Mouse (Mus musculus) neural tube, embryonic 13.5 days (tissue): ENCODE measurements at regions not wholly inside any gene's neighbourhood (a gene's known extent, or its start where the extent isn't known, plus 50 kb on each side); places are given as distances from the start of the nearest gene placed in this dataset.

Source experiments
- ATAC-seq: fragments of 200-750 bp; cut with Nextera tagmentation; 2 replicates; pipeline ENCODE4 v1.8.0; 2017; ENCODE audit warnings: low read depth, mild to moderate bottlenecking, moderate TSS enrichment, moderate library complexity
- H3K27ac ChIP-seq: fragments of 300-500 bp; sonication (generic); replicated peaks from 2 replicates; pipeline ENCODE4 v1.5.1; 2015; ENCODE audit warnings: moderate library complexity, mild to moderate bottlenecking, inconsistent platforms
- H3K27me3 ChIP-seq: fragments of 300-500 bp; sonication (generic); 2 replicates; pipeline ENCODE4 v1.6.1; 2015; ENCODE audit warnings: mild to moderate bottlenecking, inconsistent platforms
- H3K36me3 ChIP-seq: fragments of 300-500 bp; sonication (generic); 2 replicates; pipeline ENCODE4 v1.6.1; 2015; ENCODE audit warnings: mild to moderate bottlenecking, inconsistent platforms
- H3K4me1 ChIP-seq: fragments of 300-500 bp; sonication (generic); replicated peaks from 2 replicates; pipeline ENCODE4 v1.6.1; 2015; ENCODE audit warnings: inconsistent platforms
- H3K4me2 ChIP-seq: fragments of 300-500 bp; sonication (generic); 2 replicates; pipeline ENCODE4 v1.6.1; 2015; ENCODE audit warnings: inconsistent platforms, mild to moderate bottlenecking, moderate library complexity
- H3K4me3 ChIP-seq: fragments of 300-500 bp; sonication (generic); 2 replicates; pipeline ENCODE4 v1.5.1; 2015; ENCODE audit warnings: mild to moderate bottlenecking, inconsistent platforms
- H3K9ac ChIP-seq: fragments of 300-500 bp; sonication (generic); 2 replicates; pipeline ENCODE4 v1.6.1; 2015; ENCODE audit warnings: moderate library complexity, mild to moderate bottlenecking, inconsistent platforms
- H3K9me3 ChIP-seq: fragments of 300-500 bp; sonication (generic); 2 replicates; pipeline ENCODE4 v1.6.1; 2016; ENCODE audit warnings: inconsistent platforms
- WGBS: fragments of 180-500 bp; shearing (Covaris S2); methylation state at CpG from one replicate; pipeline ENCODE4 v1.1.7; 2015; 5-methylcytosine and 5-hydroxymethylcytosine counted together

- no peak overlapping the region for H3K4me2 ChIP-seq
- no peak overlapping the region for H3K4me3 ChIP-seq
- no peak overlapping the region for H3K27ac ChIP-seq
- ATAC-seq = no peak
- no peaks in the 10 kb centered on the region for H3K36me3 ChIP-seq
- 34% methylated on average over 9 of the region's 9 CpGs for WGBS
- H3K4me1 ChIP-seq = 0 out of 2 replicates have a peak, but pooled peaks cover 3% of the 10 kb centered on the region
- no peaks in the 10 kb centered on the region for H3K9me3 ChIP-seq
- no peaks in the 10 kb centered on the region for H3K27me3 ChIP-seq
- no peak overlapping the region for H3K9ac ChIP-seq
Measured at GRCm38 (mm10) chr5:119251311-119252047, 419.0 kb upstream of the Tbx3 start.

DNA sequence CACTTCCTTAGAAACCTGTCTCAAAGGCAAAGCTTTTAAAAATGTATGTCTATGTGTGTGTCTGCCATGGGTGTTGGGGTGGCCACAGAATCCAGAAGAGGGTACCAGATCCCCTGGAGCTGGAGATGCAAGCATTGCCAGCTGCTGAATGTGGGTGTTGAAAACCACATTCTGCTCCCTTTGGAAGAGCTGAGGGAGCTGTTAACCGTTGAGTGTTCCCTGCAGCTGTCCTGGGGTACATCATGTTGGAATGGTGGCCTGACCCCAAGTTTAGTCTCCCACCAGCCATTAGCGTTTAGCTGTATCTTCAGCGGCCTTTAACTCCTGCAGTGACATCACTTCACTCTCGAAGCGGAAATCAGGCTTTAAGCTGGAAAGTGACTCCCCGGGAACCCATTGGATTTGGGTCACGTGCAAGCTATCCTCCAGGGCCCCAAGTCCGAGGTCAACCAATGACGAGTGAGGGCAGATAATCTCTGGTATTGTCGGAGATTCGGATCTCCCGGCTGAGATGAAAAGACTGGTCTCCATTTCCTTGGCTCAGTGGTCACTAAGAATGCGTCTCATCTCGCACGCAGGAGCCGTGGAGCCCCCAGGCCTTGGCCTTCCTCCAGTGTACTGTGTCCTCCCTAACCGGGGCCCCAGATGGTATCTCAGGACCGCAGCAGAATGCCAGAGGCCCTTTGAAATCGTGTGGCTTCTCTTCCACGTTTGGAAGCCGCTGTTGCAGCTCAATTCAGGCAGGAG, 412.9 kb upstream of the Tbx3 start:
- Histone ChIP-seq H3K27me3 (no peaks in the 10 kb centered on the region), H3K27ac (no peak overlapping the region), H3K36me3 (no peaks in the 10 kb centered on the region), H3K4me3 (no peak overlapping the region), H3K9ac (no peak overlapping the region), H3K4me1 (peaks cover 5% of the 10 kb centered on the region), H3K9me3 (no peaks in the 10 kb centered on the region), H3K4me2 (no peak overlapping the region)
- ATAC-seq = no peak
- WGBS = 64% methylated on average over 21 of the region's 21 CpGs

DNA sequence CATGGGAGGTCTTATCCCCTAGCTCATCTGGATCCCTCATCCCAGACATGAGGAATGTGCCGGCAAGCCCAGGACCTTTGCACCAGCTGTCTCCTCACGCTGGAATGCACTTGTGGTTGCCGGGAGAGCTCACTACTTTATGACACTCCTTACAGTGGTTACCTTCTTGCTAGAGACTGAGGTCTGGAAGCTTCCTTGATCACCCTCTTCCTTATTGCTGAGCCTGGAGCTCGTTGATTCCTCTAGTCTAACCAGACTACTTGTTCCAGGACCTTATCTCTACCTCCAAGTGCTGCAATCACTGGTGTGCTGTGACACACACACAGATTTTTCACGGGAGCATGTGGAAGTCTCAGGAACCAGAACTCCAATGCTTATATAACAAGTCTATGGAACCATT, 411.6 kb upstream of the Tbx3 start:
- Histone ChIP-seq H3K27me3 (no peaks in the 10 kb centered on the region), H3K4me3 (no peak overlapping the region), H3K4me2 (no peak overlapping the region), H3K36me3 (no peaks in the 10 kb centered on the region), H3K4me1 (peaks cover 5% of the 10 kb centered on the region), H3K27ac (no peak overlapping the region), H3K9ac (no peak overlapping the region), H3K9me3 (no peaks in the 10 kb centered on the region)
- WGBS = 89% methylated on average over 5 of the region's 5 CpGs
- ATAC-seq = no peak

GRCm38 (mm10) chr5:119265149-119265890, 405.1 kb upstream of the Tbx3 start:
- Histone ChIP-seq H3K27me3 (no peaks in the 10 kb centered on the region), H3K4me2 (no peak overlapping the region), H3K9me3 (peaks cover 5% of the 10 kb centered on the region; the same call in 1 of the 2 replicates), H3K4me3 (no peak overlapping the region), H3K36me3 (no peaks in the 10 kb centered on the region), H3K27ac (no peak overlapping the region), H3K9ac (no peak overlapping the region), H3K4me1 (no peaks in the 10 kb centered on the region)
- 77% methylated on average over 20 of the region's 20 CpGs for WGBS
- no peak for ATAC-seq

GRCm38 (mm10) chr5:119271234-119271852, 399.1 kb upstream of the Tbx3 start:
- Histone ChIP-seq H3K9me3 (peaks cover 5% of the 10 kb centered on the region; the same call in 1 of the 2 replicates), H3K4me2 (no peak overlapping the region), H3K27ac (no peak overlapping the region), H3K4me3 (no peak overlapping the region), H3K36me3 (no peaks in the 10 kb centered on the region), H3K27me3 (no peaks in the 10 kb centered on the region), H3K9ac (no peak overlapping the region), H3K4me1 (no peaks in the 10 kb centered on the region)
- WGBS = 73% methylated on average over 26 of the region's 26 CpGs
- no peak for ATAC-seq

- no peak for ATAC-seq
- Histone ChIP-seq H3K4me1 (no peaks in the 10 kb centered on the region), H3K36me3 (no peaks in the 10 kb centered on the region), H3K9me3 (no peaks in the 10 kb centered on the region), H3K9ac (no peak overlapping the region), H3K4me2 (no peak overlapping the region), H3K27me3 (no peaks in the 10 kb centered on the region), H3K4me3 (no peak overlapping the region), H3K27ac (no peak overlapping the region)
- WGBS = 86% methylated on average over 7 of the region's 7 CpGs
Measured at GRCm38 (mm10) chr5:119273203-119273602, 397.3 kb upstream of the Tbx3 start.

GRCm38 (mm10) chr5:119273615-119274014, 396.9 kb upstream of the Tbx3 start:
- no peaks in the 10 kb centered on the region for H3K4me1 ChIP-seq
- H3K4me3 ChIP-seq = no peak overlapping the region
- no peaks in the 10 kb centered on the region for H3K36me3 ChIP-seq
- no peak overlapping the region for H3K4me2 ChIP-seq
- no peaks in the 10 kb centered on the region for H3K27me3 ChIP-seq
- no peaks in the 10 kb centered on the region for H3K9me3 ChIP-seq
- 87% methylated on average over 3 of the region's 3 CpGs for WGBS
- no peak for ATAC-seq
- H3K27ac ChIP-seq = no peak overlapping the region
- no peak overlapping the region for H3K9ac ChIP-seq

- Histone ChIP-seq H3K27ac (no peak overlapping the region), H3K4me1 (no peaks in the 10 kb centered on the region), H3K9me3 (no peaks in the 10 kb centered on the region), H3K4me2 (no peak overlapping the region), H3K36me3 (no peaks in the 10 kb centered on the region), H3K27me3 (no peaks in the 10 kb centered on the region), H3K4me3 (no peak overlapping the region), H3K9ac (no peak overlapping the region)
- ATAC-seq = no peak
- 80% methylated on average over 7 of the region's 7 CpGs for WGBS
Measured at GRCm38 (mm10) chr5:119274817-119275494, 395.5 kb upstream of the Tbx3 start.

DNA sequence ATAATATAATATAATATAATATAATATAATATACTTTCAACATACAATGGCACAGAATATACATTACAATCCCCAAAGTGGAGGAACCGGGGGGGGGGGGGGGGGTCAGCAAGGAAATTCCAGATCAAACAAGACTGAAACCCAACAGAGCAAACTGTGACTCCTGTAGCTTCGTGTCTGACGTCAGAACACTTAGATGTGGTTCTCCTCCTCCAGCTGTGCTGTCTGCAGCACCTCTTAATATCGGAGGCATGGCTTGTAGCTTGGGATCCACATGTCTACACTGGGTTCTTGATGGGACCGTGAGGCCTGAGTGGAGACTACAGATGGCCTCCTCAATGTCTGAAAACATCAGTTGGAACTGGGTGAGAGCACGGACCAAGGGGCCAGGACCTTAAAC, 390.3 kb upstream of the Tbx3 start:
- Histone ChIP-seq H3K9ac (no peak overlapping the region), H3K27ac (no peak overlapping the region), H3K4me1 (no peaks in the 10 kb centered on the region), H3K9me3 (peaks cover 8% of the 10 kb centered on the region; the same call in 1 of the 2 replicates), H3K36me3 (no peaks in the 10 kb centered on the region), H3K4me3 (no peak overlapping the region), H3K27me3 (no peaks in the 10 kb centered on the region), H3K4me2 (no peak overlapping the region)
- WGBS = 81% methylated on average over 6 of the region's 6 CpGs
- ATAC-seq = no peak

GRCm38 (mm10) chr5:119289808-119290207, 380.7 kb upstream of the Tbx3 start:
- no peak overlapping the region for H3K9ac ChIP-seq
- no peak overlapping the region for H3K4me2 ChIP-seq
- H3K36me3 ChIP-seq = no peaks in the 10 kb centered on the region
- H3K4me1 ChIP-seq = 0 out of 2 replicates have a peak, but pooled peaks cover 4% of the 10 kb centered on the region
- H3K4me3 ChIP-seq = no peak overlapping the region
- no peaks in the 10 kb centered on the region for H3K27me3 ChIP-seq
- no peak for ATAC-seq
- 44% methylated on average over 5 of the region's 5 CpGs for WGBS
- H3K9me3 ChIP-seq = no peaks in the 10 kb centered on the region
- H3K27ac ChIP-seq = no peak overlapping the region

- no peak overlapping the region for H3K4me3 ChIP-seq
- H3K36me3 ChIP-seq = no peaks in the 10 kb centered on the region
- 87% methylated on average over 9 of the region's 9 CpGs for WGBS
- H3K9me3 ChIP-seq = no peaks in the 10 kb centered on the region
- H3K27ac ChIP-seq = no peak overlapping the region
- no peaks in the 10 kb centered on the region for H3K27me3 ChIP-seq
- ATAC-seq = no peak
- H3K4me1 ChIP-seq = 0 out of 2 replicates have a peak, but pooled peaks cover 4% of the 10 kb centered on the region
- H3K9ac ChIP-seq = no peak overlapping the region
- H3K4me2 ChIP-seq = no peak overlapping the region
Measured at GRCm38 (mm10) chr5:119292323-119292722, 378.1 kb upstream of the Tbx3 start.
